Mouse (Mus musculus) brain, embryonic 14.5 days (tissue): ENCODE measurements around the gene Zdhhc3.

Experiments
- CTCF ChIP-seq: fragments of 200-500 bp; IDR thresholded peaks from 2 replicates; pipeline ENCODE4 v1.5.1; 2012; ENCODE audit warnings: inconsistent platforms, mild to moderate bottlenecking, moderate library complexity, borderline replicate concordance; ENCODE audit not compliant: insufficient read depth, insufficient read length; ENCODE audit errors: extremely low read depth
- POLR2A ChIP-seq: fragments of 200-500 bp; IDR thresholded peaks from 2 replicates; pipeline ENCODE4 v1.6.1; 2012; ENCODE audit warnings: mild to moderate bottlenecking, inconsistent platforms, borderline replicate concordance; ENCODE audit not compliant: poor library complexity, insufficient read depth, insufficient read length, severe bottlenecking; ENCODE audit errors: extremely low read depth

DNA sequence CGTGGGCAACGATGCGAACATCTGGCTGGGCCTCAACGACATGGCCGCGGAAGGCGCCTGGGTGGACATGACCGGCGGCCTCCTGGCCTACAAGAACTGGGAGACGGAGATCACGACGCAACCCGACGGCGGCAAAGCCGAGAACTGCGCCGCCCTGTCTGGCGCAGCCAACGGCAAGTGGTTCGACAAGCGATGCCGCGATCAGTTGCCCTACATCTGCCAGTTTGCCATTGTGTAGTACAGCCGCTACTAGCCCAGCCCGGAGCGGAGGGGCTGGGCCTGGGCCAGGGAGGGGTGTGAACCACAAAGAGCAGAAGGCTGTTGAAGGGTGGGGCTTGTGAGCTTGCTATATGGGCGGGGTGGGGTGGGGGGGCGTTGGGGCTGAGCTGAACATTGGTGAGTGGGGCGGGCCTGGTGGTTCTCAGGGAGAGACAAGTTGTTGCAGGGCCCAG is 43.9 kb upstream of the Zdhhc3 start:
- TF ChIP-seq POLR2A (no peak), CTCF (no peak)
